Mouse (Mus musculus) adrenal gland, adult 8-10 months (tissue): ENCODE results near the gene Trpc3. TPM values are rescaled to one million over a fixed set of nuclear protein-coding genes. Genes with fewer than 3 reads are reported as not detected.
A peak's percentile ranks its signal among the peaks of the same experiment; 100 is the strongest.

Experiments
- DNase-seq: peaks from one replicate; pipeline ENCODE4 v3.0.0; 2022
- total RNA-seq, 4 experiments: library from RNA; stranded (reverse); gene quantifications; 2 replicates each; pipeline ENCODE4 v1.2.4; 2022

The Trpc3 gene
- total RNA-seq, 4 experiments from 2014 or later: 3.2 to 5.3 (median 3.6) TPM

DNA sequence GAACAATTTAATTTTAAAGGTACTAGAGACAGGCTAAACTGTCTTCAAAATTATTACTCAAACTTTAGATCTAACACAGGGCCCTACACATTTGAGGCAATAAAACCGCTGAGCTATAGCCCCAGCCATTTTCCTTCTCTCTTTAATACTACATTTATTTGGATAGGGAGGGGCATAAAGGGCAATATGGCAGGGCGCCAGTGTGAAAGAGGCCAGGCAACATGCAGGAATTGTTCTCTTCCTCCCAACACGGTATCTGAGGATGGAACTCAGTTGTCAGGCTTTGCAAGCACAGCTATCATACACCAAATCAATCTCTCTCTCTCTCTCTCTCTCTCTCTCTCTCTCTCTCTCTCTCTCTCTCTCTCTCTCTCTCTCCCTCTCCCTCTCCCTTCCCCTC lies 91.2 kb downstream of the Trpc3 start:
- DNase-seq: no peak

- DNase-seq: peak; percentile 98
Measured at GRCm38 (mm10) chr3:36571827-36572378, 118.1 kb downstream of the Trpc3 start, which contains the start of gene Ccna2. Ccna2 (minus strand) TSS chr3:36572150.

GRCm38 (mm10) chr3:36571361-36571826 lies 118.6 kb downstream of the Trpc3 start:
- no peak for DNase-seq

Other genes with a start within 250 kb of the Trpc3 start
- 100 to 1,000 TPM; 433 to 500 (median 466) TPM for gene Anxa5, start 214.3 kb downstream of the Trpc3 start, total RNA-seq
- 1 to 10 TPM in 2 of 4 experiments, under 1 TPM in 2; 0.52 to 1.8 (median 0.86) TPM for gene 1810062G17Rik, start 214.2 kb downstream of the Trpc3 start, total RNA-seq
- gene Gm11549, start 168.4 kb downstream of the Trpc3 start, total RNA-seq: not detected
- gene Exosc9, start 137.6 kb downstream of the Trpc3 start, total RNA-seq: 10 to 100 TPM; 33.0 to 36.6 (median 35.7) TPM
- 1 to 10 TPM; 1.4 to 3.7 (median 2.1) TPM for gene Ccna2, start 118.0 kb downstream of the Trpc3 start, total RNA-seq
- gene Bbs7, start 76.7 kb downstream of the Trpc3 start, total RNA-seq: 10 to 100 TPM in 3 of 4 experiments, 1 to 10 TPM in 1; 8.1 to 14.5 (median 13.9) TPM
- gene 4932438A13Rik, start 172.9 kb upstream of the Trpc3 start, total RNA-seq: 10 to 100 TPM; 41.7 to 79.0 (median 59.9) TPM